Mouse (Mus musculus): Measurements from ENCODE around the gene Ttc19. TPM values are rescaled to one million over a fixed set of nuclear protein-coding genes. Genes with fewer than 3 reads are reported as not detected.

Gene Ttc19
- polyA plus RNA-seq, 1 experiment from 2014 or later = 3.9 TPM

DNA sequence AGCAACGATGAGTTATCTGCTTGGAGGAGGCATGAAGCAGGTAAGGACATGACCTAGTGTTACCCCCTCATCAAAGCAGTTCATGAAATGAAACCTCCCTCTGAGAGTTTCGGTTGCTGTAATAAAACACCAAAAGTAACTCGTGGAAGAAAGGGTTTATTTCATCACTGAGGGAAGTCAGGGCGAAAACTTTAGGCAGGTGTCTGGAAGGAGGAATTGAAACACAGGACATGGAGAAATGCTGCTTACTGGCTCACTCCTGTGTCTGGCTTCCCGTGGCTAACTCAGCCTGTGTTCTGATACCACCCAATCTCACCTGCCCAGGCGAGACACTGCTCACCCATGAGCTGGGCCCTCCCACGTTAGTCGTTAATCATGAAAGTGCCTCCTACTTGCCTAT is 3.7 kb downstream of the Ttc19 start:
- no peak overlapping the region for H3K4me3 ChIP-seq (replicated peaks)
- H3K4me1 ChIP-seq (replicated peaks) = peaks cover 16% of the 10 kb centered on the region
- WGBS (ENCODE audit: insufficient replicate concordance) = 69% methylated on average over 8 of the region's 8 CpGs
- DNase-seq (no peak), ATAC-seq (ENCODE audit: low read depth) (no peak)
- no peaks in the 10 kb centered on the region for H3K27me3 ChIP-seq
- H3K9ac ChIP-seq = no peak overlapping the region
- H3K27ac ChIP-seq = no peak overlapping the region
- peaks cover 27% of the 10 kb centered on the region for H3K36me3 ChIP-seq
- no peaks in the 10 kb centered on the region for H3K9me3 ChIP-seq (replicated peaks)
- H3K4me2 ChIP-seq = no peak overlapping the region

DNA sequence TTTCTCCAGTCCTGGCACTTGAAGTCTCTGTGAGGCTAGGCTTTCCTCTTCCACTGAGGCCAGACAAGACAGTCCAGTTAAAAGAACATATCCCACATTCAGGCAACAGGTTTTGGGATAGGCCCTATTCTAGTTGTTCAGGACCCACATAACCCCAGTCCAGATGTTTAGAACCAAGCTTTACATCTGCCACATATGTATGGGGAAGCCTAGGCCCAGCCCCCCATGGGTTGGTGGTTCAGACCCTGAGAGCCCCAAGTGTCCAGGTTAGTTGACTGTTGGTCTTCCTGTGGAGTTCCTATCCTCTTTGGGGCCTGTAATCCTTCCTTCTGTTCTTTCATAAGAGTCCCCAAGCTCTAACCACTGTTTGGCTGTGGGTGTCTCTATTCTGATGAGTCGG is 6.4 kb downstream of the Ttc19 start:
- WGBS (ENCODE audit: insufficient replicate concordance) = 71% methylated on average over 1 of the region's 1 CpGs
- no peaks in the 10 kb centered on the region for H3K4me1 ChIP-seq (replicated peaks)
- H3K9me3 ChIP-seq (replicated peaks) = no peaks in the 10 kb centered on the region
- no peaks in the 10 kb centered on the region for H3K27me3 ChIP-seq
- H3K4me2 ChIP-seq = no peak overlapping the region
- DNase-seq (no peak), ATAC-seq (ENCODE audit: low read depth) (no peak)
- H3K36me3 ChIP-seq = peaks cover 27% of the 10 kb centered on the region
- no peak overlapping the region for H3K27ac ChIP-seq
- no peak overlapping the region for H3K9ac ChIP-seq
- H3K4me3 ChIP-seq (replicated peaks) = no peak overlapping the region

DNA sequence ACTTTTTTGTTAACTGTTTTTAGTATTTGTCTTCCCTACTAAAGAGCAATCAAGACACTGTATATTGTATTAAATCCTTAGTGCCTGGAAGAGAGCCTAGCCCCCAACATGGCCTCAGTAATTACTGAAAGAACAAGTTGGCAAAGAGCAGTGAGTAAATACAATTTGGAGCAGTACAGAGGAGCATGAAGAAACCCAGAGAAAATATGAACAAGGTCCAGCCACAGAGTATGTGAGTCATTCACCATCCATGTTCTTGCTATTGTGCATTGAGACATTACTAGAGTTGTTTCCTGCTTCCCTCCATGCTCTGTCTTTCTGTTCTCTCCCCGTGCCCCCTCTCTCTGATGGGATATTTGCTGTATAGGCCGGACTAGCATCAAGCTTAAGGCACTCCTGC is 12.8 kb downstream of the Ttc19 start:
- H3K27me3 ChIP-seq = no peaks in the 10 kb centered on the region
- H3K9ac ChIP-seq = no peak overlapping the region
- ATAC-seq (ENCODE audit: low read depth) (no peak), DNase-seq (no peak)
- H3K27ac ChIP-seq = no peak overlapping the region
- peaks cover 7% of the 10 kb centered on the region; the same call in 1 of the 2 replicates for H3K36me3 ChIP-seq
- H3K4me3 ChIP-seq (replicated peaks) = no peak overlapping the region
- no peak overlapping the region for H3K4me2 ChIP-seq
- no peaks in the 10 kb centered on the region for H3K4me1 ChIP-seq (replicated peaks)
- H3K9me3 ChIP-seq (replicated peaks) = no peaks in the 10 kb centered on the region
- WGBS (ENCODE audit: insufficient replicate concordance) = 86% methylated on average over 2 of the region's 2 CpGs

DNA sequence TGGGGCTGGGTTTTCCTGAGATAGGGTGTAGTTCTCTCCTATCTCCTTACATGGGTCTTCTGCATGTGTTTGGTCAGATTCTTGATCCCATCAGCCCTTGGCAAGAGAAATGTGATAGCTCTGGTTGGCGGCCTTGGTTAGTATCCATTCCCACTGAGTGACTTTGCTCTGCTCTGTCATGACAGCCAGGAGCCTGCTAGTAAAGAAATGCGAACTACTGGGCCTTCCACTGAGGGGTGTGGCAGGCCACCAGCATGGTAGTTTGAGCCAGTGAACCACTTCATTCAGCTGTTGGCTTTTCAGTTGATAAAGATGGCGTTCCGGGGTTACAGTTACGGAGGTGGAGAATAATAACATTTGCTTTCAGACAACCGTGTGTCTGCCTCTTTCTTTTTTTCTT is 17.6 kb downstream of the Ttc19 start:
- Histone ChIP-seq H3K4me1 (replicated peaks) (no peaks in the 10 kb centered on the region), H3K9me3 (replicated peaks) (no peaks in the 10 kb centered on the region), H3K4me3 (replicated peaks) (no peak overlapping the region), H3K27ac (no peak overlapping the region), H3K9ac (no peak overlapping the region), H3K36me3 (peaks cover 7% of the 10 kb centered on the region; the same call in 1 of the 2 replicates), H3K4me2 (no peak overlapping the region), H3K27me3 (no peaks in the 10 kb centered on the region)
- ATAC-seq (ENCODE audit: low read depth) (no peak), DNase-seq (no peak)
- WGBS (ENCODE audit: insufficient replicate concordance) = 79% methylated on average over 6 of the region's 6 CpGs

DNA sequence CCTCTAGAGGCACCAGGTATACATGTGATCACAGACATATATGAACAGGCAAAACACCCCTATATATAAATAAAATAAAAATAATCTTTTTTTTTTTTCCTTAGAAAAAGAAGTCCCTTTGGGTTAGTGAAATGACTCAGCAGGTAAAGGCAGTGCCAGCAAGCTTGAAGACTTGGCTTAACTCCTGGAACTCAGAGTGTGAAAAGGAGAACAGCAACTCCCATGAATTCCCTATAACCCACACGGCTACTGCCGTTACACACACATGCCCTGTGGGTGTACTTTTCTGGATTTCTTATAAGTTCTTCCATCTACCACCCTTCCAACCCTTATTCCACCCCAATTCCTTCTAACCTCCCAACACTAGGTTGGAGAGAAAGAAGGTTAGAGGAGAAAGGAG is 24.6 kb downstream of the Ttc19 start:
- no peak overlapping the region for H3K9ac ChIP-seq
- WGBS (ENCODE audit: insufficient replicate concordance) = 94% methylated on average over 2 of the region's 2 CpGs
- H3K27me3 ChIP-seq = no peaks in the 10 kb centered on the region
- no peaks in the 10 kb centered on the region for H3K4me1 ChIP-seq (replicated peaks)
- no peak overlapping the region for H3K4me3 ChIP-seq (replicated peaks)
- no peak overlapping the region for H3K4me2 ChIP-seq
- H3K27ac ChIP-seq = no peak overlapping the region
- ATAC-seq (ENCODE audit: low read depth) (no peak), DNase-seq (no peak)
- no peaks in the 10 kb centered on the region for H3K9me3 ChIP-seq (replicated peaks)
- 0 out of 2 replicates have a peak, but pooled peaks cover 19% of the 10 kb centered on the region for H3K36me3 ChIP-seq

DNA sequence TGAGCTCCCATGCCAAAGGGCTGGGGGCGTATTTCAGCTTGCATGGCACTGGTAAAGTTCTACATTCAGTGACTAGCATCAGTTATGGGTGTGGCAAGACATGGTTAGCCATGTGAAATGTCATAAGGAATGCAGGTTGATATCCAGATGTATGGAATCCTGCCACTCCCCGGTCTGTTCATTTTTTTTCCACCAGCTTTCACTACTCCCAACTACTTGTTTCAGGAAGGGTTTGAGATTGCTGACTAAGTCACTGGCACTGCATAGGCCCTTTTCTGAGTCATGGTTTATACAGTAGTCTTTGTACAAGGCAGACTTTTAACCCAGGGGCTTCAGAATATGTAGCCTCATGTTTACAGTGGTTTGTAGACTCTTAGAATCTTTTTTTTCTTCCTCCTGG is 28.0 kb downstream of the Ttc19 start:
- WGBS (ENCODE audit: insufficient replicate concordance) = 84% methylated on average over 2 of the region's 2 CpGs
- no peaks in the 10 kb centered on the region for H3K4me1 ChIP-seq (replicated peaks)
- ATAC-seq (ENCODE audit: low read depth) (no peak), DNase-seq (no peak)
- H3K27me3 ChIP-seq = no peaks in the 10 kb centered on the region
- no peak overlapping the region for H3K9ac ChIP-seq
- H3K4me3 ChIP-seq (replicated peaks) = no peak overlapping the region
- H3K9me3 ChIP-seq (replicated peaks) = no peaks in the 10 kb centered on the region
- no peak overlapping the region for H3K27ac ChIP-seq
- H3K36me3 ChIP-seq = peaks cover 37% of the 10 kb centered on the region
- no peak overlapping the region for H3K4me2 ChIP-seq

DNA sequence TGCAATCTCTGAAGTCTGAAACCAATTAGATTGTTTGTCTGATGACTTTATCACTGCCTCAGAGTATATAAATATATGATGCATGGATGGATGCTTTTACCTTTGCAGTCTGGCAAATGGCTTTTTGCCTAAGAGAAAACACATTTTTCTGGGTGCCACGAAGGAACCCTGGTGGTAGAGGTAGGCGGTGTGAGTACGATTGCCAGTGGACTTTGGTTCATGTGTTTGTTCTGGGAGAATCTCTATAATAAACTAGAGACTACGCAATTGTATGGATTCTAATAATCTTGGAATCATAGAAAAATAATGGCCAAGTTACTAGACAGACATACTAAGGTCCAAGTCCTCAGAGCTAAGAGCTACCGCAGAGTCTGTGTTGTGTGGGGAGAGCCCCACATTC is 33.7 kb downstream of the Ttc19 start:
- 92% methylated on average over 5 of the region's 5 CpGs for WGBS (ENCODE audit: insufficient replicate concordance)
- Histone ChIP-seq H3K27me3 (no peaks in the 10 kb centered on the region), H3K4me2 (no peak overlapping the region), H3K9me3 (replicated peaks) (no peaks in the 10 kb centered on the region), H3K4me3 (replicated peaks) (no peak overlapping the region), H3K9ac (no peak overlapping the region), H3K36me3 (peaks cover 73% of the 10 kb centered on the region), H3K27ac (no peak overlapping the region), H3K4me1 (replicated peaks) (no peaks in the 10 kb centered on the region)
- DNase-seq (no peak), ATAC-seq (ENCODE audit: low read depth) (no peak)

GRCm38 (mm10) chr11:62317746-62318145 is 36.5 kb downstream of the Ttc19 start:
- H3K27me3 ChIP-seq = no peaks in the 10 kb centered on the region
- ATAC-seq (ENCODE audit: low read depth) = no peak
- no peak overlapping the region for H3K4me2 ChIP-seq
- no peaks in the 10 kb centered on the region for H3K9me3 ChIP-seq (replicated peaks)
- no peak for DNase-seq
- 82% methylated on average over 11 of the region's 11 CpGs for whole genome bisulfite sequencing (ENCODE audit: insufficient replicate concordance)
- H3K27ac ChIP-seq = no peak overlapping the region
- no peak overlapping the region for H3K9ac ChIP-seq
- H3K4me1 ChIP-seq (replicated peaks) = no peaks in the 10 kb centered on the region
- no peak overlapping the region for H3K4me3 ChIP-seq (replicated peaks)
- peaks cover 94% of the 10 kb centered on the region for H3K36me3 ChIP-seq

DNA sequence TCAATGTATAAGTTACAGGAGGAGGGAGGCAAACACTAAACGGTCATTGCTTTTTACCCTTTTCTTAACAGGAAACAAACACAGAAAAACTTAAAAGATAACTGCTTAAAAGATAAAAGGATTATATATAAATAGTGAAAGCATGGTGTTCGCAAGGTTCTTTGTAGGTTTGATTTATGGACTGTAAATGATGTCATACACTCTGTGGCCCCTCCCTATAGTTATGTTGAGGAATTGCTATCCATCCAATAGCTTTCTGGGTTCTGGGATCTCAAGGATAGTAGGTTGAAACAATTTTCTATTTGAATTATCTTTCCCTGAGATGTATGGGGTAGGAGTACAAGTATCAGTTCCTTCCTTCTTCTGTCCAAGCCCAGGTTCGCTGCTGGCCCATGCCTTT is 38.8 kb downstream of the Ttc19 start:
- 82% methylated on average over 3 of the region's 3 CpGs for WGBS (ENCODE audit: insufficient replicate concordance)
- peaks cover 90% of the 10 kb centered on the region for H3K36me3 ChIP-seq

GRCm38 (mm10) chr11:62323659-62324058 is 42.4 kb downstream of the Ttc19 start:
- H3K9me3 ChIP-seq (replicated peaks) = no peaks in the 10 kb centered on the region
- H3K4me3 ChIP-seq (replicated peaks) = no peak overlapping the region
- H3K36me3 ChIP-seq = peaks cover 88% of the 10 kb centered on the region
- DNase-seq (no peak), ATAC-seq (ENCODE audit: low read depth) (no peak)
- H3K27me3 ChIP-seq = no peaks in the 10 kb centered on the region
- no peaks in the 10 kb centered on the region for H3K4me1 ChIP-seq (replicated peaks)
- no peak overlapping the region for H3K27ac ChIP-seq
- H3K9ac ChIP-seq = no peak overlapping the region
- no peak overlapping the region for H3K4me2 ChIP-seq
- 81% methylated on average over 3 of the region's 3 CpGs for WGBS (ENCODE audit: insufficient replicate concordance)

More for the DNA sequence above, 38.8 kb downstream of the Ttc19 start:
- Histone ChIP-seq H3K9ac (no peak overlapping the region), H3K4me2 (no peak overlapping the region), H3K27me3 (no peaks in the 10 kb centered on the region), H3K27ac (no peak overlapping the region), H3K4me1 (replicated peaks) (no peaks in the 10 kb centered on the region), H3K4me3 (replicated peaks) (no peak overlapping the region), H3K9me3 (replicated peaks) (no peaks in the 10 kb centered on the region)
- ATAC-seq (ENCODE audit: low read depth) (no peak), DNase-seq (no peak)

- Histone ChIP-seq H3K4me1 (replicated peaks) (no peaks in the 10 kb centered on the region), H3K4me2 (no peak overlapping the region), H3K27me3 (no peaks in the 10 kb centered on the region), H3K27ac (no peak overlapping the region), H3K9ac (no peak overlapping the region), H3K9me3 (replicated peaks) (no peaks in the 10 kb centered on the region), H3K36me3 (peaks cover 91% of the 10 kb centered on the region), H3K4me3 (replicated peaks) (no peak overlapping the region)
- ATAC-seq (ENCODE audit: low read depth) (no peak), DNase-seq (no peak)
- WGBS (ENCODE audit: insufficient replicate concordance) = 90% methylated on average over 5 of the region's 5 CpGs
Observed at GRCm38 (mm10) chr11:62331141-62331540, 49.9 kb downstream of the Ttc19 start.

DNA sequence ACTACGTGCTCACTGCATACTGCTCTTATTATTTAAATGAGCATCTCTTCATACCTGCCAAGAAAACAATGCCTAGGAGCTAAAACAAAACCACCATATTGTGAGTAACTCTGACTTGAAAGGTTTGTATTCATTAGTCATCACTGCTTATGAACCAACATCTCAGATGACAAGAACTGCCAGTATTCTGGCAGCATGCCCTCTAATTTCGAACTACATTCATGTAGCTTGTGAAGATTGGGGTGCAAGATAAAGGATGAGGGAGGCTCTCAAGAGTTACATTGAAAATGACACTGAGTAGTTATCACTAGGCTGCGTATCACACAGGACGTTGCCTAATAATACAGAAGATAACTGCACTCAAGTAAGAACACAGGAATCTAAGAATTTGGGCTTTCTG is 51.0 kb downstream of the Ttc19 start:
- Histone ChIP-seq H3K36me3 (peaks cover 89% of the 10 kb centered on the region), H3K9me3 (replicated peaks) (no peaks in the 10 kb centered on the region), H3K4me3 (replicated peaks) (no peak overlapping the region), H3K27me3 (no peaks in the 10 kb centered on the region), H3K4me1 (replicated peaks) (no peaks in the 10 kb centered on the region), H3K27ac (no peak overlapping the region), H3K4me2 (no peak overlapping the region), H3K9ac (no peak overlapping the region)
- no peak for DNase-seq
- 80% methylated on average over 4 of the region's 4 CpGs for WGBS (ENCODE audit: insufficient replicate concordance)
- ATAC-seq (ENCODE audit: low read depth) = no peak
